Mouse (Mus musculus) small intestine, adult 2 months (tissue): ENCODE measurements around the gene Klk13. TPM values are rescaled to one million over a fixed set of nuclear protein-coding genes. Genes with fewer than 3 reads are reported as not detected.
"Not testable (repeated sequence)": the region's sequence is repeated elsewhere in the genome, so short reads cannot be mapped to it uniquely, and the experiment has no call there.

Source experiments
- H3K27ac ChIP-seq: fragments of 200-500 bp; 2 replicates; pipeline ENCODE4 v1.5.1; 2012; ENCODE audit warnings: low read depth, low read length, control low read depth, inconsistent platforms; ENCODE audit not compliant: insufficient read depth
- H3K27me3 ChIP-seq: fragments of 200-500 bp; 2 replicates; pipeline ENCODE4 v1.6.1; 2012; ENCODE audit warnings: mild to moderate bottlenecking, moderate library complexity, low read length, inconsistent platforms; ENCODE audit not compliant: control insufficient read depth, insufficient read depth
- H3K36me3 ChIP-seq: fragments of 200-500 bp; 2 replicates; pipeline ENCODE4 v1.6.1; 2012; ENCODE audit warnings: mild to moderate bottlenecking, low read length, control low read depth, inconsistent platforms; ENCODE audit not compliant: control insufficient read depth, insufficient read depth
- H3K4me1 ChIP-seq: fragments of 200-500 bp; 2 replicates; pipeline ENCODE4 v1.6.1; 2012; ENCODE audit warnings: low read length, inconsistent platforms, mixed read lengths; ENCODE audit not compliant: control insufficient read depth, insufficient read depth, insufficient read length
- H3K4me3 ChIP-seq: fragments of 200-500 bp; 2 replicates; pipeline ENCODE4 v1.5.1; 2012; ENCODE audit warnings: low read depth, mild to moderate bottlenecking, control low read depth, inconsistent platforms, low read length, moderate library complexity
- CTCF ChIP-seq: fragments of 200-500 bp; IDR thresholded peaks from 2 replicates; pipeline ENCODE4 v1.5.1; 2012; ENCODE audit warnings: low read depth, mild to moderate bottlenecking, control low read depth, inconsistent platforms, low read length, moderate library complexity, mixed read lengths; ENCODE audit not compliant: insufficient replicate concordance, insufficient read length; ENCODE audit errors: extremely low read depth
- POLR2A ChIP-seq: fragments of 200-500 bp; IDR thresholded peaks from 2 replicates; pipeline ENCODE4 v1.6.1; 2012; ENCODE audit warnings: low read depth, mild to moderate bottlenecking, control low read depth, inconsistent platforms, low read length, moderate library complexity
- WGBS: fragments of 180-500 bp; shearing (Covaris S2); methylation state at CpG from one replicate; pipeline ENCODE4 v1.1.7; 2018; 5-methylcytosine and 5-hydroxymethylcytosine counted together
- polyA plus RNA-seq: library from polyadenylated mRNA; depleted of rRNA; stranded (reverse); fragments of >200 nt; gene quantifications from 2 replicates; pipeline ENCODE4 v1.2.3, GENCODE M21; 2012; rRNA removed

Klk13 gene
- 0.09 TPM in 1 of 2 replicates, not detected in the other for polyA plus RNA-seq

- no peaks in the 10 kb centered on the region for H3K27me3 ChIP-seq
- no peak within 1 kb of the TSS for H3K27ac ChIP-seq
- H3K36me3 ChIP-seq = no peaks in the 10 kb centered on the region
- H3K4me1 ChIP-seq = no peaks in the 10 kb centered on the region
- TF ChIP-seq CTCF = no peak
- TF ChIP-seq POLR2A = no peak
- WGBS = 60% methylated on average over 4 of the region's 4 CpGs
- no peak within 1 kb of the TSS for H3K4me3 ChIP-seq
Measured at GRCm38 (mm10) chr7:43712267-43712666, at the start of gene Klk13. Klk13 (plus strand) TSS chr7:43712567.

- Histone ChIP-seq H3K4me1 (no peaks in the 10 kb centered on the region), H3K4me3 (no peak overlapping the region), H3K27ac (no peak overlapping the region), H3K27me3 (no peaks in the 10 kb centered on the region), H3K36me3 (no peaks in the 10 kb centered on the region)
- 83% methylated on average over 1 of the region's 1 CpGs for WGBS
- TF ChIP-seq CTCF (no peak), POLR2A (no peak)
Measured at GRCm38 (mm10) chr7:43662804-43663203, 49.6 kb upstream of the Klk13 start.

GRCm38 (mm10) chr7:43667221-43667620, 45.1 kb upstream of the Klk13 start:
- H3K27me3 ChIP-seq = not testable (repeated sequence)
- WGBS = 53% methylated on average over 4 of the region's 4 CpGs

GRCm38 (mm10) chr7:43668582-43668981, 43.8 kb upstream of the Klk13 start:
- Histone ChIP-seq H3K4me1 (peaks cover 13% of the 10 kb centered on the region), H3K27ac (no peak overlapping the region), H3K4me3 (no peak overlapping the region), H3K36me3 (no peaks in the 10 kb centered on the region), H3K27me3 (no peaks in the 10 kb centered on the region)
- WGBS = 18% methylated on average over 3 of the region's 3 CpGs
- TF ChIP-seq CTCF (no peak), POLR2A (no peak)

More at GRCm38 (mm10) chr7:43667221-43667620, 45.1 kb upstream of the Klk13 start:
- not testable (repeated sequence) for H3K27ac ChIP-seq, H3K36me3 ChIP-seq, H3K4me3 ChIP-seq
- H3K4me1 ChIP-seq = peaks cover 13% of the 10 kb centered on the region

GRCm38 (mm10) chr7:43671064-43671808, 41.1 kb upstream of the Klk13 start:
- Histone ChIP-seq H3K27ac (peak overlapping the region; percentile 65), H3K27me3 (no peaks in the 10 kb centered on the region), H3K4me1 (peaks cover 13% of the 10 kb centered on the region), H3K4me3 (peak overlapping the region; percentile 85), H3K36me3 (peaks cover 14% of the 10 kb centered on the region)
- no peak for TF ChIP-seq POLR2A
- TF ChIP-seq CTCF = no peak
- 64% methylated on average over 11 of the region's 11 CpGs for WGBS

- peak; percentile 24; the same call in 1 of the 2 replicates for TF ChIP-seq POLR2A
- TF ChIP-seq CTCF = no peak
- Histone ChIP-seq H3K36me3 (peaks cover 21% of the 10 kb centered on the region), H3K4me1 (peaks cover 13% of the 10 kb centered on the region), H3K27ac (peak within 1 kb of the TSS; percentile 65), H3K27me3 (no peaks in the 10 kb centered on the region), H3K4me3 (peak within 1 kb of the TSS; percentile 85)
- under 1% methylated on average over 26 of the region's 26 CpGs for WGBS
Measured at GRCm38 (mm10) chr7:43671809-43672580, 40.4 kb upstream of the Klk13 start, which contains the start of gene Ctu1. Ctu1 (plus strand) TSS chr7:43672016.

GRCm38 (mm10) chr7:43672581-43673260, 39.6 kb upstream of the Klk13 start:
- Histone ChIP-seq H3K27ac (no peak overlapping the region), H3K4me3 (peak overlapping the region; percentile 45), H3K27me3 (no peaks in the 10 kb centered on the region), H3K4me1 (peaks cover 13% of the 10 kb centered on the region), H3K36me3 (peaks cover 29% of the 10 kb centered on the region)
- no peak for TF ChIP-seq CTCF
- TF ChIP-seq POLR2A = no peak
- 8% methylated on average over 10 of the region's 10 CpGs for WGBS
